Mouse (Mus musculus) forebrain, embryonic 11.5 days (tissue): ENCODE measurements around the gene Usp46. TPM values are rescaled to one million over a fixed set of nuclear protein-coding genes. Genes with fewer than 3 reads are reported as not detected.

Source experiments
- ATAC-seq: fragments of 200-750 bp; cut with Nextera tagmentation; replicated peaks from 2 replicates; pipeline ENCODE4 v1.8.0; 2017; ENCODE audit warnings: moderate TSS enrichment; ENCODE audit not compliant: low FRiP score
- DNase-seq: peaks from one replicate; pipeline ENCODE4 v3.0.0-alpha.2; 2017; ENCODE audit warnings: low spot score
- H3K27ac ChIP-seq: fragments of 300-500 bp; sonication (generic); 2 replicates; pipeline ENCODE4 v1.5.1; 2014; ENCODE audit warnings: low read depth, low read length
- H3K27me3 ChIP-seq: fragments of 300-500 bp; sonication (generic); 2 replicates; pipeline ENCODE4 v1.6.1; 2014; ENCODE audit warnings: mild to moderate bottlenecking, low read length, mixed read lengths; ENCODE audit not compliant: control insufficient read depth, insufficient read depth
- H3K36me3 ChIP-seq: fragments of 300-500 bp; sonication (generic); 2 replicates; pipeline ENCODE4 v1.6.1; 2014; ENCODE audit warnings: mild to moderate bottlenecking, low read length, moderate library complexity, mixed read lengths; ENCODE audit not compliant: control insufficient read depth, insufficient read depth
- H3K4me1 ChIP-seq: fragments of 300-500 bp; sonication (generic); replicated peaks from 2 replicates; pipeline ENCODE4 v1.6.1; 2014; ENCODE audit warnings: low read length, mixed read lengths; ENCODE audit not compliant: control insufficient read depth, insufficient read depth
- H3K4me2 ChIP-seq: fragments of 300-500 bp; sonication (generic); 2 replicates; pipeline ENCODE4 v1.6.1; 2014; ENCODE audit warnings: low read depth, mild to moderate bottlenecking, low read length, moderate library complexity, mixed read lengths; ENCODE audit not compliant: severe bottlenecking
- H3K4me3 ChIP-seq: fragments of 300-500 bp; sonication (generic); 2 replicates; pipeline ENCODE4 v1.5.1; 2014; ENCODE audit warnings: low read depth, low read length
- H3K9ac ChIP-seq: fragments of 300-500 bp; sonication (generic); 2 replicates; pipeline ENCODE4 v1.6.1; 2014; ENCODE audit warnings: low read length
- H3K9me3 ChIP-seq: fragments of 300-500 bp; sonication (generic); 2 replicates; pipeline ENCODE4 v1.6.1; 2016; ENCODE audit warnings: low read length, mixed read lengths; ENCODE audit not compliant: control insufficient read depth
- WGBS: fragments of 180-500 bp; shearing (Covaris S2); extraction: QIAGEN DNeasy Blood & Tissue Kit; methylation state at CpG from one replicate; pipeline ENCODE4 v1.1.7; 2014; 5-methylcytosine and 5-hydroxymethylcytosine counted together
- polyA plus RNA-seq: library from polyadenylated mRNA; unstranded; fragments of >200 nt; fragmentation: Nextera tagmentation; extraction: Ambion mirVana; gene quantifications from 2 replicates; pipeline ENCODE4 v1.2.1, GENCODE M21; 2014

Usp46 gene
- polyA plus RNA-seq, 1 experiment from 2014 or later = 36.2 TPM

- no peak for DNase-seq
- Histone ChIP-seq H3K27ac (no peak overlapping the region), H3K9me3 (no peaks in the 10 kb centered on the region), H3K27me3 (no peaks in the 10 kb centered on the region), H3K4me1 (no peaks in the 10 kb centered on the region), H3K9ac (no peak overlapping the region), H3K36me3 (no peaks in the 10 kb centered on the region; the same call in 1 of the 2 replicates), H3K4me3 (no peak overlapping the region), H3K4me2 (no peak overlapping the region)
- WGBS = 75% methylated on average over 8 of the region's 8 CpGs
- ATAC-seq = no peak
These were observed 49.2 kb downstream of the Usp46 start for GRCm38 (mm10) chr5:74018870-74019565.

GRCm38 (mm10) chr5:74017488-74017887 lies 50.7 kb downstream of the Usp46 start:
- no peaks in the 10 kb centered on the region for H3K4me1 ChIP-seq
- ATAC-seq = no peak
- no peak overlapping the region for H3K4me2 ChIP-seq
- no peaks in the 10 kb centered on the region for H3K27me3 ChIP-seq
- no peak overlapping the region for H3K27ac ChIP-seq
- H3K4me3 ChIP-seq = no peak overlapping the region
- H3K9me3 ChIP-seq = no peaks in the 10 kb centered on the region
- no peaks in the 10 kb centered on the region; the same call in 1 of the 2 replicates for H3K36me3 ChIP-seq
- DNase-seq = no peak
- H3K9ac ChIP-seq = no peak overlapping the region
- WGBS = 95% methylated on average over 5 of the region's 5 CpGs

- Histone ChIP-seq H3K9ac (no peak overlapping the region), H3K4me1 (no peaks in the 10 kb centered on the region), H3K27me3 (no peaks in the 10 kb centered on the region), H3K36me3 (no peaks in the 10 kb centered on the region; the same call in 1 of the 2 replicates), H3K4me2 (no peak overlapping the region), H3K9me3 (no peaks in the 10 kb centered on the region), H3K27ac (no peak overlapping the region), H3K4me3 (no peak overlapping the region)
- DNase-seq = no peak
- no peak for ATAC-seq
- WGBS = 95% methylated on average over 10 of the region's 10 CpGs
These were observed 56.6 kb downstream of the Usp46 start for GRCm38 (mm10) chr5:74011629-74012028.

GRCm38 (mm10) chr5:74007492-74008070 lies 60.6 kb downstream of the Usp46 start:
- Histone ChIP-seq H3K9me3 (no peaks in the 10 kb centered on the region), H3K27me3 (no peaks in the 10 kb centered on the region), H3K36me3 (no peaks in the 10 kb centered on the region; the same call in 1 of the 2 replicates), H3K4me2 (no peak overlapping the region), H3K4me3 (no peak overlapping the region), H3K27ac (no peak overlapping the region), H3K4me1 (no peaks in the 10 kb centered on the region), H3K9ac (no peak overlapping the region)
- DNase-seq = no peak
- ATAC-seq = no peak
- WGBS = 82% methylated on average over 3 of the region's 3 CpGs

- Histone ChIP-seq H3K27ac (no peak overlapping the region), H3K9ac (no peak overlapping the region), H3K4me2 (no peak overlapping the region), H3K9me3 (no peaks in the 10 kb centered on the region), H3K4me3 (no peak overlapping the region), H3K36me3 (no peaks in the 10 kb centered on the region; the same call in 1 of the 2 replicates), H3K27me3 (no peaks in the 10 kb centered on the region), H3K4me1 (no peaks in the 10 kb centered on the region)
- DNase-seq (no peak), ATAC-seq (no peak)
- WGBS = 93% methylated on average over 2 of the region's 2 CpGs
These were observed 62.3 kb downstream of the Usp46 start for GRCm38 (mm10) chr5:74005936-74006335.

- 93% methylated on average over 9 of the region's 9 CpGs for WGBS
- H3K4me2 ChIP-seq = no peak overlapping the region
- no peak overlapping the region for H3K4me3 ChIP-seq
- no peaks in the 10 kb centered on the region for H3K4me1 ChIP-seq
- no peaks in the 10 kb centered on the region for H3K9me3 ChIP-seq
- H3K9ac ChIP-seq = no peak overlapping the region
- no peaks in the 10 kb centered on the region; the same call in 1 of the 2 replicates for H3K36me3 ChIP-seq
- DNase-seq (no peak), ATAC-seq (no peak)
- no peaks in the 10 kb centered on the region for H3K27me3 ChIP-seq
- H3K27ac ChIP-seq = no peak overlapping the region
These were observed 66.5 kb downstream of the Usp46 start for GRCm38 (mm10) chr5:74001743-74002142.

- H3K36me3 ChIP-seq = no peaks in the 10 kb centered on the region
- WGBS = 98% methylated on average over 5 of the region's 5 CpGs
- no peak for ATAC-seq
These were observed 69.3 kb downstream of the Usp46 start for GRCm38 (mm10) chr5:73998966-73999365.

GRCm38 (mm10) chr5:73994850-73995249 lies 73.4 kb downstream of the Usp46 start:
- no peak overlapping the region for H3K4me2 ChIP-seq
- no peaks in the 10 kb centered on the region for H3K9me3 ChIP-seq
- H3K27ac ChIP-seq = no peak overlapping the region
- no peaks in the 10 kb centered on the region for H3K4me1 ChIP-seq
- DNase-seq = no peak
- H3K36me3 ChIP-seq = no peaks in the 10 kb centered on the region
- no peak overlapping the region for H3K4me3 ChIP-seq
- no peak overlapping the region for H3K9ac ChIP-seq
- H3K27me3 ChIP-seq = no peaks in the 10 kb centered on the region
- ATAC-seq = no peak; the same call in 1 of the 2 replicates

More at GRCm38 (mm10) chr5:73998966-73999365, 69.3 kb downstream of the Usp46 start:
- no peak overlapping the region for H3K4me2 ChIP-seq
- DNase-seq = no peak
- no peak overlapping the region for H3K27ac ChIP-seq
- no peaks in the 10 kb centered on the region for H3K9me3 ChIP-seq
- H3K4me1 ChIP-seq = no peaks in the 10 kb centered on the region
- no peak overlapping the region for H3K4me3 ChIP-seq
- no peak overlapping the region for H3K9ac ChIP-seq
- H3K27me3 ChIP-seq = no peaks in the 10 kb centered on the region

GRCm38 (mm10) chr5:73993538-73993937 lies 74.7 kb downstream of the Usp46 start:
- Histone ChIP-seq H3K4me3 (no peak overlapping the region), H3K4me1 (no peaks in the 10 kb centered on the region), H3K27ac (no peak overlapping the region), H3K4me2 (no peak overlapping the region), H3K9ac (no peak overlapping the region), H3K9me3 (no peaks in the 10 kb centered on the region), H3K36me3 (no peaks in the 10 kb centered on the region), H3K27me3 (no peaks in the 10 kb centered on the region)
- no peak for ATAC-seq
- no peak for DNase-seq
- WGBS = 91% methylated on average over 4 of the region's 4 CpGs
